Mouse (Mus musculus) erythroblast, embryonic 14.5 days (primary cell): ENCODE data around the gene Doc2a. TPM values are rescaled to one million over a fixed set of nuclear protein-coding genes. Genes with fewer than 3 reads are reported as not detected.

Experiments used
- H3K27me3 ChIP-seq: 2 replicates; pipeline ENCODE4 v1.6.1; 2012; ENCODE audit warnings: inconsistent platforms; ENCODE audit not compliant: control insufficient read depth
- H3K36me3 ChIP-seq: 2 replicates; pipeline ENCODE4 v1.6.1; 2012; ENCODE audit warnings: mild to moderate bottlenecking, inconsistent platforms; ENCODE audit not compliant: control insufficient read depth
- H3K4me1 ChIP-seq: 2 replicates; pipeline ENCODE4 v1.6.1; 2012; ENCODE audit warnings: inconsistent platforms; ENCODE audit not compliant: control insufficient read depth
- H3K4me3 ChIP-seq: replicated peaks from 2 replicates; pipeline ENCODE3; 2012; ENCODE audit warnings: moderate library complexity, mild to moderate bottlenecking, inconsistent platforms
- H3K9me3 ChIP-seq: 2 replicates; pipeline ENCODE4 v1.6.1; 2012; ENCODE audit warnings: low read length, inconsistent platforms, mixed read lengths; ENCODE audit not compliant: control insufficient read depth
- GATA1 ChIP-seq: IDR thresholded peaks from 2 replicates; pipeline ENCODE4 v1.6.1; 2012; ENCODE audit warnings: low read length, inconsistent platforms, mixed read lengths
- TAL1 ChIP-seq: IDR thresholded peaks from 3 replicates; pipeline ENCODE4 v1.6.1; 2012; ENCODE audit warnings: low read length, inconsistent platforms, mixed read lengths
- polyA plus RNA-seq: library from polyadenylated mRNA; stranded (reverse); fragments of >175 nt; gene quantifications from 2 replicates; pipeline ENCODE4 v1.2.3, GENCODE M21; 2012

Doc2a gene
- polyA plus RNA-seq, 1 experiment = not detected

- Histone ChIP-seq H3K4me1 (peaks cover 45% of the 10 kb centered on the region), H3K4me3 (peak within 1 kb of the TSS; percentile 75), H3K27me3 (no peaks in the 10 kb centered on the region), H3K9me3 (peaks cover 3% of the 10 kb centered on the region; the same call in 1 of the 2 replicates), H3K36me3 (peaks cover 79% of the 10 kb centered on the region)
- no peak for TF ChIP-seq TAL1
- no peak for TF ChIP-seq GATA1
These were observed 14.4 kb downstream of the Doc2a start, which contains the start of gene Hirip3 for GRCm38 (mm10) chr7:126861429-126862130. Hirip3 (plus strand) TSS chr7:126861972.

DNA sequence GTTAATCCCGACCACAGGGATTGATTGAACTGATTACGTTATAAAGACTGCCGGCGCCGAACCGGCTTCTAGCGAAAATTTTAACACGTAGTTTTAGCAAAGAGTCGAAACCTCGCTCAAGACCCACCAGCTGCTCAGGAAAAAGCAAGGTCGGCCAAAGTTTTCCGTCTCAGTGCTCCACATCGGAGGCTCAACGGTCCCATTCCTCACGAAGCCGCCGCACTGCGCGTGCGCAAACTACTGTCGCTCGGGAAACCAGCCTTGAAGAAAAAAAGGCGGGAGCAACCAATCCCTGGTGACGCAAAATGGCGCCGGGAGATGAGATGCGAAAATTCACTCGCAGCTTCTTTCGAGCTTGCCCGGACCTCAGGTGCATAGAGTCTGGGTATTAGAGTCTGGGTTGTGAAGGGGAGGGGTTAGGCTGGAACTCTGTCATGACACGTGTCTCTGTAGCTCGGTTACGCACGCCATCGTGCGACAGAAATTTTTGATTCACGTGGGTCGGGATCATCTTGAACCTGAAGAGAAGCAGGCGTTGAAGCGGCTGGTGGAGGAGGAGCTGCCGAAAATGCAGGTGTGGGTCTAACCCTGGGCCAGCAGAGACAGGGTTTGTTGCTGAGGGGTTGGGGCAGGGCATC, 15.1 kb downstream of the Doc2a start, which contains the start of gene Ino80e:
TSS of gene Ino80e (minus strand) at position 231 of the 638 bp plus-strand sequence.
- Histone ChIP-seq H3K4me1 (peaks cover 43% of the 10 kb centered on the region), H3K27me3 (no peaks in the 10 kb centered on the region), H3K9me3 (peaks cover 3% of the 10 kb centered on the region; the same call in 1 of the 2 replicates), H3K4me3 (peak within 1 kb of the TSS; percentile 75), H3K36me3 (peaks cover 79% of the 10 kb centered on the region)
- TF ChIP-seq GATA1 (no peak), TAL1 (no peak)

- TF ChIP-seq TAL1 (no peak), GATA1 (no peak)
- peaks cover 79% of the 10 kb centered on the region for H3K36me3 ChIP-seq
- H3K27me3 ChIP-seq = no peaks in the 10 kb centered on the region
- peaks cover 38% of the 10 kb centered on the region for H3K4me1 ChIP-seq
- H3K9me3 ChIP-seq = peaks cover 3% of the 10 kb centered on the region; the same call in 1 of the 2 replicates
- H3K4me3 ChIP-seq = peak overlapping the region; percentile 75
These were observed 16.6 kb downstream of the Doc2a start for GRCm38 (mm10) chr7:126863791-126864190.

DNA sequence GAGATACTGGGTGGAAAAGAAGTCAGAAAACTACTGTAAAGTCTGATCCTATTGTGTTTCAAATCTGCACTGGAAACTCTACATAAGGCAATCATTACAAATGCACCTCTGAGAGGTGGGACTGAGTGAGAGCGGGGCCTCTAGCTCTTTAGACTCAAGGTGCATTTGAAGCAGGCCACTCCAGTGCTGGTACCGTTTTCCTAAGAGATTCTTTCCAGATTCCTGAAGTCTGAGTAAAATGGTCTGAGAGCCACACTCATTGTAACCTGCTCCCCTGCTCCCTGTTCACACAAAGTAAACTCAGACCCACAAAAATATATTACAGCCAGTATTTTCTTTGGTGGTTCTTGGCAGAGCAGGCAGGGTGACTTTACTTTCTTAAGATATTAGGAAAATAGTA, 20.3 kb downstream of the Doc2a start:
- peaks cover 97% of the 10 kb centered on the region for H3K36me3 ChIP-seq
- no peaks in the 10 kb centered on the region for H3K27me3 ChIP-seq
- peaks cover 3% of the 10 kb centered on the region; the same call in 1 of the 2 replicates for H3K9me3 ChIP-seq
- TF ChIP-seq TAL1 = no peak
- no peak for TF ChIP-seq GATA1
- no peak overlapping the region for H3K4me3 ChIP-seq
- H3K4me1 ChIP-seq = peaks cover 26% of the 10 kb centered on the region

GRCm38 (mm10) chr7:126868003-126868402, 20.8 kb downstream of the Doc2a start:
- TF ChIP-seq GATA1 (no peak), TAL1 (no peak)
- peaks cover 21% of the 10 kb centered on the region for H3K4me1 ChIP-seq
- peaks cover 100% of the 10 kb centered on the region for H3K36me3 ChIP-seq
- H3K9me3 ChIP-seq = peaks cover 3% of the 10 kb centered on the region; the same call in 1 of the 2 replicates
- no peaks in the 10 kb centered on the region for H3K27me3 ChIP-seq
- no peak overlapping the region for H3K4me3 ChIP-seq

DNA sequence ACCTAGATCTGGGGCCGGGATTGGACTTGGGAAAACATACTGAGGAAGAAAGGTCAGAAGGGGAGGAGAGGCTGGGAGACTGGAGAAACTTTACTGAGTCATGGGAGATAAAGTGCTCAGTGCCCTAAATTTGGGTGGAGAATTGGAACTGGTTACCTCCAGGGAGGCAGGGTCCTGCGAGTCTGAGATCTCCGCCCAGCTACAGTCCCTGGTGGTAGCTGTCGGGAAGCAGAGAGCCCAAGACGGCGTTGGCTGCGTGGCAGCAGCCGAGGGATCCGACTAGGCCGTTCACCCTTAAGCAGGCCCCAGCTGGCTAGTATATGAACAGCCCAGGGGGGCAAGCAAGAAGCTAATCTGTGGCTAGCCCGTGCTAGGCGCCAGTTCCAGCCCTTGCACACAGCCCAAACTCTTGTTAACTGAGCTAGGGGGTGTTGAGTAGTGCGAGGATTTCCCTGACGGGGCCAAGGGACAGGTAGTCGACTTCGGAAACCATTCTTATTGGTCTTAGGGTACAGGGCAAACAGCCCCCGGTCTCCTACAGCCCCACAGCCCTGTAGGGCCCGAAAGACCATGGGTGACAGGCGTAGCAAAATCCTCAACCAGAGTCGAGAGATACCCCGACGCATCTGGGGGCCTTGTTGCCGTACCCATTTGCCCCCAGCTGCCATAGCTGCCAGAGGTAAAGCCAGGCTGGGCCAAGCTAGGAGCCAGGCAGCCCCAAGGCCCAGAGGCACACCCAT, 22.7 kb downstream of the Doc2a start:
- Histone ChIP-seq H3K9me3 (no peaks in the 10 kb centered on the region), H3K27me3 (no peaks in the 10 kb centered on the region), H3K4me1 (peaks cover 3% of the 10 kb centered on the region), H3K36me3 (peaks cover 100% of the 10 kb centered on the region), H3K4me3 (no peak overlapping the region)
- TF ChIP-seq GATA1 = no peak

DNA sequence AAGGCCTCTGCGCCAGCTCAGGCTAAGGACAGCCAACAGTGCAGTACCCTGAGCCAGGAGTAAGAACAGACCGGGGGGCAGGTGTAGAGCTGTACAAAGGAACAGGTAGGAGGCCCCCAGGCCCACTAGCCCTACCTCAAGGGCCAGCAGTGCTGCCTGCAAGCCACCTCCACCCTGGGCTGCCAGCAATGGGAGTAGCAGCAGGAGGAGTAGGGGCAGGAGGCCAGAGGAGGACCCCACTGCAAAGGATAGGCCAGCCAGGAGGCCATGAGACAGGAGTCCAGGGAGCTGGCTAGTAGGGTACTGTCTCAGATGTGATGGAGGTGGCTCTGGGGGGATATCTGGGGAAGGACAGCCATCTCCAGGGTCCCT, 23.3 kb downstream of the Doc2a start:
- Histone ChIP-seq H3K4me3 (no peak overlapping the region), H3K36me3 (peaks cover 100% of the 10 kb centered on the region), H3K4me1 (peaks cover 3% of the 10 kb centered on the region), H3K9me3 (no peaks in the 10 kb centered on the region), H3K27me3 (no peaks in the 10 kb centered on the region)
- TF ChIP-seq GATA1 (no peak), TAL1 (no peak)

DNA sequence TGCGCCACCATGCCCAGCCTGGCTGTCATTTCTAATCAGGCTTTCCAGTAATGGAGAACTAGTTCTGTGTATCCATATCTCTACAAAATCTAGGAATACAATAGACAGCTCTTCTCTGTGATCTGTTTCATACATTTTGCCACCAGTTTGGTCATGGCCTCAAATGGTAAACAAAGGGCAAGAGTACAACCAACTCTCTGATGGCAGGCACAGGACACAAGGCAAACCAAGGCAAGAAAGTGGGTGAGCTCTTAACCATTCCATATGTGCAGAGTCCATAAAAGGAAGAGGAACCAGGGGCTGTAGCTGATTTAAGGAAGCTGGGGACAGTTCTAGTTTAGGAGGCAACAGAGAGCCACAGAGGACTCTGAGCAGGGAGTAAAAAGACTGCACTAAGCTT, 30.0 kb downstream of the Doc2a start:
- H3K4me1 ChIP-seq = peaks cover 14% of the 10 kb centered on the region
- no peak overlapping the region for H3K4me3 ChIP-seq
- no peaks in the 10 kb centered on the region for H3K9me3 ChIP-seq
- H3K36me3 ChIP-seq = peaks cover 99% of the 10 kb centered on the region
- no peak for TF ChIP-seq TAL1
- no peaks in the 10 kb centered on the region for H3K27me3 ChIP-seq

DNA sequence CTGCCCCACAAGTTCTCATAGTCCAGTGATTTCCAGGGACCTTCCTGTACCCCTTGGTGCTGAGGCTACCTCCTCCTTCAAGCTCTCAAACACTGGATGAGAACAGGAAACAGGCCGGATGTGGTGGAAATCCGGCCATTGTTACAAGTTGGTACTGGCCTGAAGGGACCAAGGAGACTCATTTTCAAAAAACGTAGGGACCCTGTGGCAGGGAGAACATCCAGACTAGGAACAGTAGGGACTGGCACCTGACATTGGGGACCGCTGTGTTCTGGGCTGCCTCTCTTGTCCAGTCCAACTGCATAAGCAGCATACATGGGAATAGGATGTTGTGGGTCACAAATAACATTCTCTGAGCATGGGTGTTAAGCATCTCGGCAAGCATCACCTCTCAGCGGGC, 33.8 kb downstream of the Doc2a start:
- H3K4me1 ChIP-seq = peaks cover 45% of the 10 kb centered on the region
- H3K9me3 ChIP-seq = no peaks in the 10 kb centered on the region

More for the DNA sequence above, 33.8 kb downstream of the Doc2a start:
- TF ChIP-seq GATA1 (no peak), TAL1 (no peak)
- no peak overlapping the region for H3K4me3 ChIP-seq
- peaks cover 66% of the 10 kb centered on the region for H3K36me3 ChIP-seq
- no peaks in the 10 kb centered on the region for H3K27me3 ChIP-seq
